Mouse (Mus musculus): ENCODE results near the gene Atp5l. TPM values are rescaled to one million over a fixed set of nuclear protein-coding genes. Genes with fewer than 3 reads are reported as not detected.

Gene Atp5l
- polyA plus RNA-seq, 2 experiments from 2014 or later: 416 to 524 TPM

DNA sequence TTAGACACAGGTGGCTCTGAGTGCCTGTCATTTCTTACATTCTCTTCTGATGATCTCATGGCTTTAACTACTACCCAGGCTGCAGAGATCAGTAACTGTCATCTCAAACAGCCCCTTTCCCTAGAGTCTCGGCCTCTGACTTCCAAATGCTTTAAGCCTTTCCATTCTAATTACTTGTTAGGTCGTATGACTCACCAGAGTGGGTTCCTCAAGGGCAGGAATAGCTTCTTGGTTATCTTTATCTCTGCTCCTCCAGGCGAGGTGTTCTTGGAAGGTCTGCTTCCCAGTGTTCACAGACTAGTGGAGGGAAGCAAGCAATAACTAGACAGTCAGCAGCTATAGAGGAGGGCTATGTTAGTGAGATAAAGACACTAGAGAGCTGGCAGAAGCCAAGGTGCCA, 27.9 kb downstream of the Atp5l start:
- ATAC-seq: no peak

DNA sequence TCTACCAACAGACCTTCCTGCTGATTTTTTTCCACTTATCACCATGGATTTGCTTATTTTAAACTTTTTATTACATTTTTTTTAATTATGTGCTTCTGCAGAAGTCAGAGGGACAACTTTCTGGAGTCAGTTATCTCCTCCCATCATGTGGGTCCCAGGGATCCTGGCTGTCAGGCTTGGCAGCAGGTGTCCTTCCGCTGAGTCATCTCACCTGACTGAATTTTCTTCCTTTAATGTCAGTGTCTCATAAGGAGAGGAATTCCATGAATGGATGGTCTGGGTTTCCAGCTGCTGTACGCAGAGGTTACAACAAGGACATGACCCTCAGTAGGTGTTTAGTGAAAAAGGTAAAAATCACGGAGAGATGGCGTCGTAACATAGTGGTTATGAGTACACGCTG, 29.3 kb downstream of the Atp5l start:
- ATAC-seq: no peak

DNA sequence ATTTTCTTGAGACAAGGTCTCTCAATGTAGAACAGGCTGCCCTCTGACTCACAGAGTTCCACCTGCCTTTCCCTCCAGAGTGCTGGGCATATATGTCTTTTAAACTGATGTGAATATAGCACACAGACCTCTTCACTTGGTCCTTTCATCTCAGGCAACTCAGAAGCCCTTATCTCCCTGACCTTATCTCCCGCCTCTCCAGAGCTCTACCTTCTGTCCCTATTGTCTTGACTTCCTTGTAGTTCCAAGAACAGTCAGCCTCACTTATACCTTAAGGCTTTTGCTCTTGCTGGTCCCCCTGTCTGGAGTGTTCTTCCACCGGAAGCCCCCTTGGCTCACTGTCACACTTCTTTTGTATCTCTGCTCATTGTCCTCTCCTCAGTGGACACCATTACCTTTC, 30.4 kb downstream of the Atp5l start:
- ATAC-seq: no peak

DNA sequence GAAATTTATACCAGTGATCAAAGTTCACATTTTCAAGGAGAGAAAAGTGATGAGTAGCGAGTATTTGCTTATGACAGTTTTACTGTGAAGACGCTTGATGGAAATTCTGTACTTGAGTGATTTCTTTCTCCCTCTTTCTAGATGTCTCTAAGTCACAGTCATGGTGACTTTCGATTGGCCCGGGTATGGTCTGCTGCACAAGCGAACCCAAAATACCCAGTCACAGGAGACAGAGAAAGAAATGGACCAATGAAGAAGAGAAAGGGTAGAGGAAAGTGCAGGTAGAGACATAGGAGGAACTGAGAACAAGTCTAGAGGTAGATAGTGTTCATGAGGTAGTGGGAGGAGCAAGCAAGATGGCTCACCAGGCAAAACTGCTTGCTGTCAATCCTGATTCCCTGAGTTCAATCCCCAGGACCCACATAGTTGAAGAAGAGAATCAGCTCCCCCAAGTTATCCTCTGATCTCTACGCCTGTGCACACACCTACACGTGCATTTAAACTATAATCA, 32.4 kb downstream of the Atp5l start:
- no peak for ATAC-seq

DNA sequence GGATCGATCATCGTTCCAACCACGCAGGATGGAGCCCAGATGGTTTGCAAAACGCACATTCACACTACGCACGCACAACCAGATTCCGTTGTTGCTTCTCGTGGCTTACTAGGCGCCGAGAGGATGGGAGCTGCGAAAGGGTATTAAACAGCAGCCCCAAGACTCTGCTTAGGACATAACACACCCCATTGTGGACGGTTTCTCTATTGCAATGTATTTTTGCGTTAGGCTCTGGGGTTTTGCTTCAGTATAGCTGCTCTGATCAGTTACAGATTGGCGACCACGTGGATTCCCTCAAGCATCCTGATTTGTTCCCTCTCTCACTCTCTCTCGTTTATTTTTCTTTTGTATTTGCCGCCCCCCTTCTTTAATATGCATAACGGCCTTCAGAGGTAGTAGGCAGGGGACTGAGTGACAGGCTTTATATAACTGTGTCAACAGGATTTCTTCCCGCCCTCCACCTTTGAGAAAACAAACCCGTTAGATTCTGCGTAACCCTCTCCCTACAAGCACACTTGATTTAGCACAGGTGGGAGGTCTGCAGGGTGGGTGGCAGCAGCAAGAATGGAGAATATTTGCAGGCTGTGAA, 37.5 kb downstream of the Atp5l start:
- peak; percentile 12 for ATAC-seq

DNA sequence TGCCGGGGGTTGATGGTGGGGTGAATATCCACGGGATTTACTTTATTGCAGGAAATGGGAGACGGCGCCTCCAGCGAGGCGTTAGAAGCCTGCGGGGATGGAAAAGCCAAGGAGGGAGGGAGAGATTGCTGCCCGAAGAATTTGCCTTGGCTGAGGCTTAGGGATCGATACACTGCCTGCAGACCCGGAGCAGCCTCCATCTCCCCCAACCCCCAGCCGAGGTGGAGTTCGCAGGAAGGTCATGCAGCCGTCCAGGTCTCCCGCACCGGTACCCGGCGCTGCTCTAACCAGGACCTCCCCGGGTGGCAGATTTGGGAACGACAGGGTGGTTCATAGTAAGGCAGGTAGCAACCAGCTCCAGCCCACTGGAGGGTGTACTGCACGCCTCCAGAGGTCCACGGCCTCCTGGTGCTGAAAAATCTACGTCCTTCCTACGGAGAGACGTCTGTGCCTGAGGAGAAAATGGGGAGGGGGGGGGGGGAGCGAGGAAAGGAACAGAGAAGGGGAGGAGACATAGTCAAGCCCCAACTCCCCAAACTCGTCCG, 38.0 kb downstream of the Atp5l start:
- peak; percentile 38 for ATAC-seq

DNA sequence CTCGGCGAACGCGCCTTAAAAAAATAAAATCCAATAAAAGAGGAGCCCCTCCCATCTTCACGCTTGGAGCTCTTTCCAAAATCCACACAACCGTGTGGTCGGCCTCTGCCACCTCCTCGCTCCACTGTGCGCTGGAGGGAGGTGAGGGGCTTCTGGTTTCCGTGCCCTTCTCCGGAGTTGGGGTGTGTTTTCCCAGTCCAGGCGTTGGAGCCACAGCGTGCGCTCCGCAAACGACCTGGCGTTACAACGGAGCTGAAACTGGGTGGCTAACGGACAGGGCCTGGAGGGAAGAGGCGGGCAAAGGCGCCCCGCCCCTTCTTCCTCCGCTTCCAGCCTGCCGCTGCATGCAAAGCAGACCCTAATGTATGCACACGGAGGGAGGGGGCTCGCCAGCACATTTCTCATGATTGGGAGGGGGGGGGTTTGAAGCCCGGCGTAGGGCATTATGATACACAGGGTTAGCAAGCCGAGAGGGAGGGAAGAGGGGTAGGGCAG, 38.6 kb downstream of the Atp5l start:
- peak; percentile 10 for ATAC-seq

GRCm38 (mm10) chr9:44881221-44881871, 39.2 kb downstream of the Atp5l start, which contains the start of gene Kmt2a:
Kmt2a (minus strand) TSS chr9:44881296.
- ATAC-seq: peak; percentile 63

- ATAC-seq: peak; percentile 1
Observed at GRCm38 (mm10) chr9:44880309-44881081, 40.0 kb downstream of the Atp5l start.

- ATAC-seq: no peak
Observed at GRCm38 (mm10) chr9:44879694-44880271, 40.8 kb downstream of the Atp5l start.

- peak; percentile 56 for ATAC-seq
Observed at GRCm38 (mm10) chr9:44878776-44879500, 41.6 kb downstream of the Atp5l start.

DNA sequence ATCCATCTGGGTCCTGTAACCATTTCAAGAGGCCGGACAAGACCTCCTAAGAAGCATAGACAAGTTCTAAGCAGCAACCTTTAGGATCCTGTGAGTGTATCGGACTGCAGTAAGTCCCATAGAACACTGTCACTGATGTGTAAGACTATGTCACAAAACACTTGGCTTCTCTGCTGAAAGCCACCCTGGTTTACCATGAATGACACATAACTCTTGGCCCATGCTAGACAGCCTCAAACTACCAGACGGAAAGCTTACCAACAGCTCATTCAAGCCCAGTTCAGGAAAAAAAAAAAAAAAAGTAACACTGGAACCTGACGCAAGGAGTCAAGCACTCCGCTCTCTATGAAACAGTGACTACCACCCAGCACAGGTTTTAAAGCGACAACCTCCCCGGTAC, 42.9 kb downstream of the Atp5l start:
- no peak for ATAC-seq

DNA sequence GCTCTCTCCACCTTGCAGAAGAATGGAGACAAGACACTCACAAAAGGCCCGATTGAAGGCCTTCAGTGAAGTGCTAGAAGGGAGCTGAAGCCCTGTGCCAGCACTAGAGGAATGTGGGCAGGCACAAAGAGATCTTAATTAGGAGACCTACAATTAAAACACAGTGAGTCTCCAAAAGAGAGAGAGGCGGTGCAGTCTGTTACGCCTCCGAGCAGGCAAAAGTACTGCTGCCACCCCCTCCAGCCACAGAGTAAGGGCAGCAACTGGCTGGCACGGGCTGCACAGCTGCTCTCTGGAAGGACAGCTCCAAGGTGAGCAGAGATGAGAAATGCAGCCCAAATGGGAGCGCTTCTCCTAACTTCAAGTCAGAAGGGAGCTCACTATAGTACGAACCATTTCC, 45.1 kb downstream of the Atp5l start:
- no peak for ATAC-seq

DNA sequence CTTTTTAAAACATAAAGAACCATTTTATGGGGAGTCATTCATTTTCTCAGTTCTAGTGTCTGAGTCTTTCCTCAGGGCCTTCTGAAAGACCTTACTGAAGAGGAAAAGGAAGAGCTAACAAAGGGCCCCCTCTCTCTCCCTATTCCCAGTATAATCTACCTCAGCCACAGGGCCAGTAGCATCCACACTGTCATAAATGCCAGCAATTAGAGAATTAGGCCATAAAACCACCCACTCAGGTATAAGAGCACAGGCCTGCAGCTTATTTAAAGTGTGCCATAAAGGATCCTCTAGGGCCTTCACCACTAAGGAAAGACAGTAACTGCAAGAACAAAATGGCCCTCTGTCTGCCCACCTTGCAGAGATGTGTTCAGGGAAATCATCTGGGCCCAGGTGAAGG, 46.3 kb downstream of the Atp5l start:
- no peak for ATAC-seq

GRCm38 (mm10) chr9:44873665-44874064, 46.9 kb downstream of the Atp5l start:
- peak; percentile 91 for ATAC-seq

DNA sequence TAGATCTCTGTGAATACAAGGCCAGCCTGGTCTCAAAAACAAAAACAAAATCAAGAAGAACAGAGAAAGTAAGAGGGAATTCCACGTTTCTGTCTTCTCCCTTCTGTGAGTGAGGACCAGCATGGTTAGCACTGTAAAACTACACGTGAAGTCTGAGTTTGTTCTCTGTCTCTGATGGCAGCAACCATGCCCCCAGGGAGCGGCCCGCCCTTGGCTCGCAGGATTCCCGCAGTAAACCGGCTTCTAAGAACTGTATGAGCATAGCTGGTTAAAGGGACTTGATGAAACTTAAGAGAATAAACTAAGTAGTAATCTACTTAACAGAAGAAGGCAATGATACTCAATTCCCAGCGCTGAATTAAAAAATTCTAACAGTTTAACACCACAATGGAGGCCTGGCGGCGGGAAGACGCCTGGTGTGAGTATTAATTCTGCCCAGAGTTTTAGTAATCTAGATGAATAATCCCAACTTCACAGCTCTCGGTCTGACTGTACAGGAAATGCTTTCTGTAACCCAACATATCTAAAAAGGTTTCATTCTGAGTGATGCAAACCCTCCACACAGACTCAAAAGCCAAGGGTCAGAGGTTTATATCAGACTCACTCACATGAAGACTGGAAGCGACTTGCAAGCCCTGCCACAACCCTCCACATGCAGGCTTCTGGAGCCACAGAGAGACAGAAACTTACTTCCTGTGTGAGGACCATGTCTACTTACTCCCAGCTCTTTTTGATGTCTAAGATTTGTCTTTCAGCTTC, 52.0 kb downstream of the Atp5l start:
- peak; percentile 68 for ATAC-seq

DNA sequence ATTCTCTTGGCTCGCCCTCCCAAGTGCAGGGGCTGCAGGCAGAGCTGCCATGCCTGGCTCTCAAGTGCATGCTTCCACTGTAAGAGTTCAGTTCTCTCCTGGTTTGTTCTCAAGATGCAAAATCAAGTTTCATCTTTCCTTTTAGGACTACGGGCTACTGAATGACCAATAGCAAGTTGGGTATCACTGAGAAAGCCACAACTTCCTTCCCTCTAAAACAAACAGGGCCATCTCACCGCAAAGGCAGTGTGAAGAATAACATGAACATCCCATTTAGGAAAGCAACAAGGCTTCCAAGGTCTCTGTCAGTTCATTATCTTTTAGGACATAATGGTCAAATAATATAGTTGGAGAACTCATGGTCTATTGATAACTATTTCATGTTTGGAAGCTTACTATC, 52.9 kb downstream of the Atp5l start:
- ATAC-seq: no peak

GRCm38 (mm10) chr9:44866501-44867240, 53.9 kb downstream of the Atp5l start:
- no peak for ATAC-seq

All from CD4-positive, CD25-positive, alpha-beta regulatory T cell, adult 4 months (primary cell).